Mouse (Mus musculus): ENCODE results near the gene Dnajc22. TPM values are rescaled to one million over a fixed set of nuclear protein-coding genes. Genes with fewer than 3 reads are reported as not detected.

Gene Dnajc22
- polyA plus RNA-seq, 1 experiment = 0.53 TPM

- TF ChIP-seq POLR2A (IDR thresholded peaks at IDR 0.05; ENCODE audit: borderline replicate concordance, extremely low read depth, low read depth, low read length) = no peak
- TF ChIP-seq CTCF (IDR thresholded peaks at IDR 0.05; ENCODE audit: insufficient read depth, low read length) = no peak
- WGBS = 18% methylated on average over 11 of the region's 11 CpGs
- 0 out of 2 replicates have a peak, but pooled peaks cover 2% of the 10 kb centered on the region for H3K4me1 ChIP-seq (ENCODE audit: control insufficient read depth, insufficient read depth, low read length)
- no peak overlapping the region for H3K4me3 ChIP-seq (replicated peaks; ENCODE audit: extremely low read depth, low read depth, low read length)
- no peak for DNase-seq
Measured at GRCm38 (mm10) chr15:99083867-99084557, 9.0 kb upstream of the Dnajc22 start.

GRCm38 (mm10) chr15:99084618-99085017 is 8.4 kb upstream of the Dnajc22 start:
- 39% methylated on average over 19 of the region's 19 CpGs for WGBS
- no peak for DNase-seq
- H3K4me3 ChIP-seq (replicated peaks; ENCODE audit: extremely low read depth, low read depth, low read length) = no peak overlapping the region
- TF ChIP-seq CTCF (IDR thresholded peaks at IDR 0.05; ENCODE audit: insufficient read depth, low read length) (no peak), POLR2A (IDR thresholded peaks at IDR 0.05; ENCODE audit: borderline replicate concordance, extremely low read depth, low read depth, low read length) (no peak)
- 0 out of 2 replicates have a peak, but pooled peaks cover 2% of the 10 kb centered on the region for H3K4me1 ChIP-seq (ENCODE audit: control insufficient read depth, insufficient read depth, low read length)

- WGBS = 96% methylated on average over 4 of the region's 4 CpGs
Measured at GRCm38 (mm10) chr15:99085997-99086396, 7.0 kb upstream of the Dnajc22 start.

GRCm38 (mm10) chr15:99087253-99088075 is 5.5 kb upstream of the Dnajc22 start, which contains the start of gene C1ql4:
Gene C1ql4, minus strand, starts transcription at chr15:99087817.
- peak; percentile 36 for DNase-seq

More at GRCm38 (mm10) chr15:99085997-99086396, 7.0 kb upstream of the Dnajc22 start:
- TF ChIP-seq POLR2A (IDR thresholded peaks at IDR 0.05; ENCODE audit: borderline replicate concordance, extremely low read depth, low read depth, low read length) = no peak
- no peak for TF ChIP-seq CTCF (IDR thresholded peaks at IDR 0.05; ENCODE audit: insufficient read depth, low read length)
- no peak for DNase-seq
- H3K4me3 ChIP-seq (replicated peaks; ENCODE audit: extremely low read depth, low read depth, low read length) = no peak overlapping the region
- H3K4me1 ChIP-seq (ENCODE audit: control insufficient read depth, insufficient read depth, low read length) = 0 out of 2 replicates have a peak, but pooled peaks cover 2% of the 10 kb centered on the region

GRCm38 (mm10) chr15:99088292-99088691 is 4.7 kb upstream of the Dnajc22 start:
- WGBS = under 1% methylated on average over 27 of the region's 27 CpGs
- no peak overlapping the region for H3K4me3 ChIP-seq (replicated peaks; ENCODE audit: extremely low read depth, low read depth, low read length)
- 0 out of 2 replicates have a peak, but pooled peaks cover 2% of the 10 kb centered on the region for H3K4me1 ChIP-seq (ENCODE audit: control insufficient read depth, insufficient read depth, low read length)
- no peak for TF ChIP-seq POLR2A (IDR thresholded peaks at IDR 0.05; ENCODE audit: borderline replicate concordance, extremely low read depth, low read depth, low read length)
- TF ChIP-seq CTCF (IDR thresholded peaks at IDR 0.05; ENCODE audit: insufficient read depth, low read length) = peak; percentile 47
- DNase-seq = peak; percentile 75

More at GRCm38 (mm10) chr15:99087253-99088075, 5.5 kb upstream of the Dnajc22 start, which contains the start of gene C1ql4:
- WGBS = 11% methylated on average over 60 of the region's 60 CpGs
- Histone ChIP-seq H3K4me3 (replicated peaks; ENCODE audit: extremely low read depth, low read depth, low read length) (no peak within 1 kb of the TSS), H3K4me1 (ENCODE audit: control insufficient read depth, insufficient read depth, low read length) (0 out of 2 replicates have a peak, but pooled peaks cover 2% of the 10 kb centered on the region)
- TF ChIP-seq POLR2A (IDR thresholded peaks at IDR 0.05; ENCODE audit: borderline replicate concordance, extremely low read depth, low read depth, low read length) = no peak
- peak; percentile 20; the same call in 1 of the 2 replicates for TF ChIP-seq CTCF (IDR thresholded peaks at IDR 0.05; ENCODE audit: insufficient read depth, low read length)

GRCm38 (mm10) chr15:99089069-99089468 is 3.9 kb upstream of the Dnajc22 start:
- DNase-seq = no peak
- TF ChIP-seq POLR2A (IDR thresholded peaks at IDR 0.05; ENCODE audit: borderline replicate concordance, extremely low read depth, low read depth, low read length) = no peak
- TF ChIP-seq CTCF (IDR thresholded peaks at IDR 0.05; ENCODE audit: insufficient read depth, low read length) = no peak
- H3K4me3 ChIP-seq (replicated peaks; ENCODE audit: extremely low read depth, low read depth, low read length) = no peak overlapping the region
- WGBS = 26% methylated on average over 14 of the region's 14 CpGs
- peaks cover 4% of the 10 kb centered on the region; the same call in 1 of the 2 replicates for H3K4me1 ChIP-seq (ENCODE audit: control insufficient read depth, insufficient read depth, low read length)

GRCm38 (mm10) chr15:99093291-99094258 is 605 bp downstream of the Dnajc22 start:
- Histone ChIP-seq H3K4me3 (replicated peaks; ENCODE audit: extremely low read depth, low read depth, low read length) (peak overlapping the region; percentile 5), H3K4me1 (ENCODE audit: control insufficient read depth, insufficient read depth, low read length) (peaks cover 15% of the 10 kb centered on the region)
- DNase-seq = peak; percentile 50
- TF ChIP-seq CTCF (IDR thresholded peaks at IDR 0.05; ENCODE audit: insufficient read depth, low read length) (0 out of 2 replicates have a peak, but pooled peaks have one; percentile 13), POLR2A (IDR thresholded peaks at IDR 0.05; ENCODE audit: borderline replicate concordance, extremely low read depth, low read depth, low read length) (no peak)
- 4% methylated on average over 56 of the region's 56 CpGs for WGBS

GRCm38 (mm10) chr15:99094631-99095270 is 1.8 kb downstream of the Dnajc22 start:
- 6% methylated on average over 27 of the region's 27 CpGs for WGBS
- Histone ChIP-seq H3K4me1 (ENCODE audit: control insufficient read depth, insufficient read depth, low read length) (peaks cover 18% of the 10 kb centered on the region), H3K4me3 (replicated peaks; ENCODE audit: extremely low read depth, low read depth, low read length) (no peak overlapping the region)
- TF ChIP-seq POLR2A (IDR thresholded peaks at IDR 0.05; ENCODE audit: borderline replicate concordance, extremely low read depth, low read depth, low read length) (no peak), CTCF (IDR thresholded peaks at IDR 0.05; ENCODE audit: insufficient read depth, low read length) (no peak)
- no peak for DNase-seq

All from lung, adult 2 months (tissue).